Mouse (Mus musculus): ENCODE data around the gene Xlr5c.
"Not testable (repeated sequence)": the region's sequence is repeated elsewhere in the genome, so short reads cannot be mapped to it uniquely, and the experiment has no call there.

The Xlr5c gene

DNA sequence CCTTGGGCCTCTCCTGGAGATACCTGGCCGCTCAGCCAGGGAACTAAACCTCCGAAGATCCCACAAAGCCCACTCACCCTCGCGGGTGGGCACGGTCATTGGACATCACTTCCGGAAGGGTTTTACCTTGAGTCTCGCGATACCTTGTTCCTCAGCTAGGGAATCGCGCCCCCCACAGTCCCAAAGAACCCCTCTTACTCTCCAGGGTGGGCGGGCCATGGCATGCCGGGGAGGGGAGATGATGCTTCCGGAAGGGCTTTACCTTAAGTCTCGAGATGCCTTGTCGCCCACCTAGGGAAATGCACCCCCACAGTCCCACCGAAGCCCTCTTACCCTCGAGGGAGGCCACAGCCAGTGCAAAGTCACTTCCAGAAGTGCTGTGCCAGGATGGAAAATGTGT lies at the start of gene Xlr5c, which contains the start of gene Xlr5a:
Xlr5c (minus strand) TSS at position 101 of the 400 bp plus-strand sequence.
Xlr5a (minus strand) TSS at position 101 of the 400 bp plus-strand sequence.
- not testable (repeated sequence) for DNase-seq

DNA sequence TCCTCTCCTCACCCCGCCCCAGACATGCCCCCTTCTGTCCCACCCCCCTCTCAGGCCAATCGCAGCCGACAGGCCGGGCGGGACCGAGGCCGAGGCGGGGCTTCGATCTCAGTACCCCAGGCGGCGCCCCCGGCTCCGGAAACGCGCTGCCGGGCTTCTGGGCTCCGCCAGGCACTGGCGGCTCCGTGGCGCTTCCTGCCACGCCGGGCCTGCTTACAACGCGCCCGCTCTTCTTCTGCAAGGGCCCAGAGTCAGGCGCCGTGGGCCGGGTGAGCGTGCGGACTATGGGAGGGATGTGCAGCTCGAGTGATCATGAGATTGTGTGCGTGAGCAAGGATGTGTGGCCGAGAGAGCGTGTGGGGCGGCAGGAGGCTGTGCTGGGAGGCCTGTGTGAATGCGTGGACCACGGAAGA lies 49.7 kb upstream of the Xlr5c start, which contains the start of gene Zfp275:
Zfp275 (plus strand) TSS at position 139 of the 413 bp plus-strand sequence.
- DNase-seq: peak; percentile 71 to 72

DNA sequence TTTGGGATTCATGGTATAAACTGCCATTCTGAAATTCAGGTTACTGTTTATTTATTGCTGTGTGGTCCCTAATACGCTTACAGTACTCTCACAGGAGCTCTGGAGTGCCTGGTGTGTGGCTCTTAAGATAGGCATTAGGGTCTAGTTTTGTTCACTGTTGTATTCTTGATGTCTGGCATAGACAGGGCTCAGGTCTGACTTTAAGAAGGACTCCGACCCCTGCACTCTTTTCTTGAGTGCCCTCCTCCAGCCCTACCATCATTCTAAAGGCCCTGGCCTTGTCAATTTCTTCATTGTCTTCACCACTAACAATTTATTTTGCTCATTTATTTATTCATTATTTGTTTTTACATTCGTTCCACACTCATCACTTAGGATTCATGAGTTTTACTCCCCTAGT lies 49.3 kb upstream of the Xlr5c start:
- DNase-seq: no peak

DNA sequence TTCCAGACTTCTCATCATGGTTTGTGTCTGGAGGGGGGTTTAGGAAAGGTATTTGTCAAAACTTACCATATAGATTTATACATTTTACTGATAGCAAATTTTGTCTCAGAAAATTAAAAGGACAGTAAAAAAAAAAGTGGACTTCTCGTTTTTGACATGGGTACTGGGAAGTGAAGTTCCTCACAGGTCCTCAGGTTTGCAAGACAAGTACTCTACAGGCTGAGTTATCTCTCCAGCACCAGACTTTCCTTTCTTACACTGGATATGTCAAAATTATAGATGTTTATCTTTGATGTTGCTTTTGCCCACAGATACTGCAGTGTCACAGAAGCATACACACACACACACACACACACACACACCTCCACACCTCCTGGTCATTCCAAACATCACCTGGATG lies 48.7 kb upstream of the Xlr5c start:
- no peak for DNase-seq

DNA sequence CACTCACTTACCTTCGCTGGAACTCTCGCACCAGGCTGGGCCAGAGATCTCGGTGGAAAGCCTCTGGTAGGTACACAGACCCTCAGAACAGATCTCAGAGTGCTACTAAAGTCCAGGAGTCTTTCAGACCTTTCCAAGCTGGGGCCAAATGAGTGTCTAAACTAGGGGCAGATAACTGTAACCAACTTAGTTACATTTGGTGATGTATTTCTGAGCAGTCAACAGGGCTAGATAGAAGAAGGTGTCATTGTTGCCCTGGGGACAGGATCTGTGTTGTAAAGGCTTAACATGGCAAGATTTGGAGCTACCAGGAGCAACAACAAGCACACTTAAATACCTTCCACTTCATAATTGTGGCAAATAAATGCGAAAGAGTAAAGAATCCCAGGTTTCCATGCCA lies 44.0 kb upstream of the Xlr5c start, which contains the start of gene Gm45015:
Gm45015 (minus strand) TSS at position 101 of the 400 bp plus-strand sequence.
- no peak for DNase-seq

DNA sequence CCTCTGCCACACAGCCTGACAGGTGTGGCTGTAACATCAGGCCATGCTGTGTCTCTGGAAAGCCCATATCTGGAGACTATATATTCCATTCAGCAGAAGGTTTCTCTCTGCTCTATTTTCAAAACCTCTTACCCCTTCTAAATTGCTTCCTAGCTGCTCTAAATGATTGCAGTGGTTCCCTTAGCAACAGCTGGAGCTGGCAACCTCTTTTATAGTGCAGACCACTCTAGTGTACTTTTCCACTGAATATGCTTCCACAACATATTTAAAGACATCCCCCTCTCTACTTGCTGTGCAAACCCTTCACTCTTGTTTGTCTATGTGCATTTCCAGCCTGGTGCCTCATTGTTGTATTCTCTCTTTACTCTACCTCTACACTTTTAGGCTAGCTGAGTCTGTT lies 40.8 kb upstream of the Xlr5c start:
- DNase-seq: no peak

DNA sequence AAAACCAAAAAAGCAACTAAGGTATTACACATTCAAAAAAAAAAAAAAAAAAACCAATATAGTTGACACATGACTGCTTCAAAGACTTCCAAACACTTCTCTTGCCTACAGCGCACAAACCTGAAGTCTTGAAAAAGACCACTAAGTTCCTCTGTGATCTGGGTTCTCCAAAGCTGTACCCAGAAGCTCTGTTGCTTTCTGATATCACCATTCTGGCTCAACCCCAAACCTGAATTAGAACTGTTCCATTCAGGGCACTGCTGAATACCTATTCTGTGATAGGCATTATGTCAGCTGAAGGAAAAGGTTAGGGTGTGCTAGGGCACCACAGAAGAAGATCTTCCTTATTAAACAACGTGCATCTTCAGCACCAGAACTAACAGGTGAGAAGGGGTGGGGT lies 34.4 kb upstream of the Xlr5c start:
- no peak for DNase-seq

DNA sequence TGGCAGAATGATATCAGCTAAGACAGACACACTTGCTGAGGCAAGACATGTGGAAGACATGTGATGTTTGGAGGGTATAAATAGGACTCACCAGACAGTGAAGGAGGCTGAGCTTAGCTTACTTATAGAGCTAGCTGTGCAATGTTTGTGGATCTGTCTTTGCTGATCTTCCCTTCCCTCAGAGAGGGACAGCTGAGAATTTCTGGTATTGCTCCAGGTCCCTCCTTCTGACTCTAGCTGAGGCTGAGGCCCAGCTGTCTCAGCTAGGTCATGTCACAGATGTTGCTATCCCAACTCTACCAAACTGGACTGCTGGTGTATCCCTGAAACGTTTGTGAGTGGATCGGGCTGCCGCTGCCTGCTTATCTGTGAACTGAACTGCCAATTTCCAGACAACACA lies 28.3 kb upstream of the Xlr5c start:
- DNase-seq: no peak

DNA sequence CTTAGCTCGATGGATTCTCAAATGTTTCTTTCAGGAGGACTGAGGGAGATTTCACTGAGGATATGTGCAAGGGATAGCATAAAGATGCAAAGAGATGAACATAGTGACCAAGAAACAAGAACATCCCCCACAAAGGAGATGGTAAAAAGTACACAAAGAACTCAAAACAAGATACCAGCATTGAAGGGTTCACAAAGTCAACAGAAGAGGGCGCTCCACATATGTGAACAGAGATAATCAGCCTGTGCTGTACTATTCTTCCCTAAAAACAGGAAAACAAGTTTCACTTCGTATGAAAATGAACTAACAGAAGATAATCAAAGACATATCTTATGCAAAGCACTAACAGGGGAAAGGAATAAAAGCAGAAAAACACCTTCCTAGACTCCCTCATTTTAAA lies 19.7 kb upstream of the Xlr5c start:
- peak; percentile 21 to 24 for DNase-seq

DNA sequence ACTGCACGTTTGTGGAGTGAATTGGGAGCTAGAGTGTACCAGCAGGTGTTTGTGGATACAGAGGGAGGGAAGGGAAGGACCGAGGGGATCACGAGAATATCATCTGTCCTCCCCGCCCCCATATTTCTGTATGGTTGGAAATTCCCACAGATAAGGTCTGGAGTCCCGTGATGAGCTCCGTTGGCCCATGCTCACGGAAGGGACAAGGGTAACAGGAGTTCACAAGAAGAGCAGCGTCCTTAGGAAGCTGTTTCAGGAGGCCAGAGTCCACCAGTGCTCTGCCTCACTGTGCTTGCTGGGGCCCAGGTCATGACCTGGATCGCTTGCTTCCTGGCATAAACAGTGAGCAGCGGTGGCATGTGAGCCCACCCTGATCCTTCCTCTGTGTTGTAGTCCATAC lies 3.0 kb upstream of the Xlr5c start:
- DNase-seq: not testable (repeated sequence)

DNA sequence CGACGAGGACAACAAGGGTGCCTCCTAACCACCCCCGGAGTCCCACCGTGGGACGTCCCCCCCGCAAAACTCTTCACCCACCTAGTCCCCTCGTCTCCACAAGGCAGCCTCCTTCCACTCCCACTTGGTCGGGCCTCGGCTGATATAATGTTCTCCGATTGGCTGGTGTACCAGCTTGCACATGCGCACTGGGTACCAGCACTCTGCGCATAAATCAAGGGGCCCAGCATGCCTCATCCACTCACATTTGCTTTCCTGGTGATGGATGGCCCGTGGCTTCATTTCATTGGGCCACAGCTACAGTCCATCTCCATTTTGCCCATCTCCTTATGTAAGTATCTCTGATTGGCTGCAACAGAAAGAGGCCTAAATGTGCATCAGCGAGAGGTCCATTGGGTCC lies 27.5 kb downstream of the Xlr5c start, which contains the start of gene Xlr3c:
Xlr3c (minus strand) TSS at position 121 of the 400 bp plus-strand sequence.
- DNase-seq: not testable (repeated sequence)

DNA sequence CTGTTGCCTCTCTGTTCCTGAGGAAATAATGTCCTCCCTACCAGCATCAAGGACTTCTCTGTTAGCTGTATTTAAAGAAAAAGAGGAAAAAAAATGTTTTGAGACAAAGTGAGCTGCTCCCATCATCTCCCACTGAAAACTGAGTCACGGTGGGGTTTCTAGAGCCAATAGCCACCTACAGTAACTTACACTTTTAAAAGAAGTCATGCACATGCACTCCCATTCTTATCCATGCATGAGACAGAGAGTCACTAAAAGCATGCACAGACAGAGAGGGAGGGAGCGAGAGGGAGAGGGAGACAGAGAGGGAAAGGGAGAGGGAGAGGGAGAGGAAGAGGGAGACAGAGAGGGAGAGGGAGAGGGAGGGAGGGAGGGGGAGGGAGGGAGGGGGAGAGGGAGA lies 30.3 kb downstream of the Xlr5c start:
- not testable (repeated sequence) for DNase-seq

DNA sequence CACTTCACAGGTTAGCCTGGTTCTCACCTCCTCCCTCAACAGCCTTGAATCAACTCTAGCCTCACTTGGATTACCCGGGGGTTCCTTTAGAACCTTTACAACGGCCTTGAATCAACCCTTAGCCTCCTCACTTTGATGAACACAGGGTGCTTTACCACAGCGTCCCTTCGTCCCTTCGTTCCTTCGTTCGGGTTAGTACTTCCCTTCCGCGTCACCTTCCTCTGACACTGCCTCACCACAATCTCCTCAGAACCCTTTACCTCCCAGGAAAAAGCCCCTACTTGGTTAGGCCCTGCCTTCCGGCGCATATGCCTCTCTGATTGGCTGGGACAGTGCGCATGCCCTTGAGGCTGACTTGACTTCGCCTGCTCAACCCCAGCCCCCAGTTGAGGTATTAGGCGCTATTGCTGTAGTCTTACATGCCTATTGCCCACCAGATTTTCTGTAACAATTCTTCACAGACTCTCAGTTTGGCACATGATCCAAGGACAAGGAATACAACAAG lies 49.9 kb downstream of the Xlr5c start, which contains the start of gene Xlr4c:
Xlr4c (minus strand) TSS at position 310 of the 505 bp plus-strand sequence.
- not testable (repeated sequence) for DNase-seq
